Mouse (Mus musculus) lung, embryonic 14.5 days (tissue): ENCODE results near the gene Flt4. TPM values are rescaled to one million over a fixed set of nuclear protein-coding genes. Genes with fewer than 3 reads are reported as not detected.

Source experiments
- ATAC-seq: fragments of 200-750 bp; cut with Nextera tagmentation; 2 replicates; pipeline ENCODE4 v1.8.0; 2017; ENCODE audit warnings: mild to moderate bottlenecking, moderate TSS enrichment, moderate library complexity; ENCODE audit not compliant: insufficient read depth
- DNase-seq: peaks from one replicate; pipeline ENCODE4 v3.0.0-alpha.2; 2015
- H3K27ac ChIP-seq: fragments of 300-500 bp; sonication (generic); 2 replicates; pipeline ENCODE4 v1.5.1; 2014; ENCODE audit warnings: low read depth, mild to moderate bottlenecking, moderate library complexity
- H3K27me3 ChIP-seq: fragments of 300-500 bp; sonication (generic); 2 replicates; pipeline ENCODE4 v1.6.1; 2014; ENCODE audit warnings: low read length, control low read depth; ENCODE audit not compliant: insufficient read depth
- H3K36me3 ChIP-seq: fragments of 300-500 bp; sonication (generic); 2 replicates; pipeline ENCODE4 v1.6.1; 2014; ENCODE audit warnings: control low read depth; ENCODE audit not compliant: insufficient read depth
- H3K4me1 ChIP-seq: fragments of 300-500 bp; sonication (generic); 2 replicates; pipeline ENCODE4 v1.6.1; 2014; ENCODE audit warnings: antibody characterized with exemption, control low read depth; ENCODE audit not compliant: insufficient read depth
- H3K4me2 ChIP-seq: fragments of 300-500 bp; sonication (generic); 2 replicates; pipeline ENCODE4 v1.6.1; 2014; ENCODE audit warnings: mild to moderate bottlenecking
- H3K4me3 ChIP-seq: fragments of 300-500 bp; sonication (generic); 2 replicates; pipeline ENCODE4 v1.5.1; 2014; ENCODE audit warnings: low read depth, low read length
- H3K9ac ChIP-seq: fragments of 300-500 bp; sonication (generic); 2 replicates; pipeline ENCODE4 v1.6.1; 2014
- H3K9me3 ChIP-seq: fragments of 300-500 bp; sonication (generic); 2 replicates; pipeline ENCODE4 v1.6.1; 2016; ENCODE audit warnings: low read depth, low read length, control low read depth
- CTCF ChIP-seq: IDR thresholded peaks from 2 replicates; pipeline ENCODE4 v1.5.1; 2016; ENCODE audit warnings: antibody characterized with exemption, low read depth
- WGBS: fragments of 180-500 bp; shearing (Covaris S2); extraction: QIAGEN DNeasy Blood & Tissue Kit; methylation state at CpG from one replicate; pipeline ENCODE4 v1.1.7; 2014; 5-methylcytosine and 5-hydroxymethylcytosine counted together
- polyA plus RNA-seq: library from polyadenylated mRNA; unstranded; fragments of >200 nt; fragmentation: Nextera tagmentation; extraction: Ambion mirVana; gene quantifications from 2 replicates; pipeline ENCODE4 v1.2.1, GENCODE M21; 2014

The Flt4 gene
- polyA plus RNA-seq, 1 experiment from 2014 or later, result 14.6 TPM

DNA sequence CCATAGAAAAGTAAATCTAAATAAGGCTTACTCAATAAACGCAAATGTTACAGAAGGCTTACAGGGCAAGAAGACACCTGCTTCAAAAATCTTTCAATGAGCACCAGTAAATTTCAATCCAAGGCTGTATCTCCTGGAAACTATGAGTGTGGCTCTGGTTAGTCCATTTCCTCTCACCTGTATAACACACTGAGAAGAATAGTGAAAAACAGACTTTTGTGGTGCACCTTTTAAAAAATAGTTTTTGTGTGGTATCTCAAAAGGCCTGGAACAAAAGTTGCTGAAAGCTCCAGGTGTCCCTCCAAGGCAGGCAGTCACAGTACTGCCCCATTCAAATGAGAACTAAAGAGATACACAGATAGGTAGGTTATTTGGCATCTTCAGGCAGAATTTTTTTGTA lies 90.0 kb downstream of the Flt4 start:
- H3K9me3 ChIP-seq, result no peaks in the 10 kb centered on the region
- ATAC-seq (no peak), DNase-seq (no peak)
- H3K4me2 ChIP-seq, result no peak overlapping the region
- no peaks in the 10 kb centered on the region for H3K4me1 ChIP-seq
- H3K9ac ChIP-seq, result no peak overlapping the region
- WGBS, result 95% methylated on average over 1 of the region's 1 CpGs
- no peak for TF ChIP-seq CTCF
- no peaks in the 10 kb centered on the region for H3K27me3 ChIP-seq
- no peak overlapping the region for H3K4me3 ChIP-seq
- no peak overlapping the region for H3K27ac ChIP-seq
- H3K36me3 ChIP-seq, result peaks cover 70% of the 10 kb centered on the region

DNA sequence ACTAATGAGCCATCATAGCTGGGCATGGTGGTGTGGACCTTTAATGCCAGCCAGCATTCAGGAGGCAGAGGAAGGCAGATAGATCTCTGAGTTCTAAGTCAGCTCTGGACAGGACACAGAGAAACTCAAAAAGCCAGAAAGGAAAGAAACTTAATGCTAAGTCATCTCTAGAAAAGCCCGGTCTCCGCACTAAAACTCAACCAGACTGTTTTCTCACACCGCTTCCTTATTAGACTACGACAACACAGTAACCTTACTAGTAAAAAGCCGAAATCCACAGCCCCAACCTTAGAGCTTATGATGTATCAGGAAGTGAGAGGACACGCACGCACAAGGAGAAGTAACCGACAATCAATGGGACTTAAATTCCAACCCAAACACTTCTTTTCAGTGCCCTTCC lies 93.0 kb downstream of the Flt4 start:
- H3K9ac ChIP-seq, result no peak overlapping the region
- H3K9me3 ChIP-seq, result no peaks in the 10 kb centered on the region
- no peak for TF ChIP-seq CTCF
- H3K4me3 ChIP-seq, result no peak overlapping the region
- no peaks in the 10 kb centered on the region for H3K27me3 ChIP-seq
- peaks cover 71% of the 10 kb centered on the region for H3K36me3 ChIP-seq
- no peak for ATAC-seq
- H3K27ac ChIP-seq, result no peak overlapping the region
- H3K4me2 ChIP-seq, result no peak overlapping the region
- no peak for DNase-seq
- no peaks in the 10 kb centered on the region for H3K4me1 ChIP-seq
- WGBS, result 96% methylated on average over 8 of the region's 8 CpGs

Other genes with a start within 250 kb of the Flt4 start
- gene Olfr1389, start 186.2 kb upstream of the Flt4 start, polyA plus RNA-seq, result not detected in 2 replicates
- 0.16 and 0.17 TPM in 2 replicates for gene Olfr1388, start 172.6 kb upstream of the Flt4 start, polyA plus RNA-seq
- not detected in 2 replicates for gene Olfr1387, start 153.9 kb upstream of the Flt4 start, polyA plus RNA-seq
- gene Olfr1386, start 144.2 kb upstream of the Flt4 start, polyA plus RNA-seq, result not detected in 2 replicates
- gene Olfr1385, start 120.2 kb upstream of the Flt4 start, polyA plus RNA-seq, result not detected in 2 replicates
- gene Olfr1384, start 102.5 kb upstream of the Flt4 start, polyA plus RNA-seq, result not detected in 2 replicates
- gene Olfr1383, start 89.6 kb upstream of the Flt4 start, polyA plus RNA-seq, result not detected in 2 replicates
- gene Olfr1382, start 81.0 kb upstream of the Flt4 start, polyA plus RNA-seq, result not detected in 2 replicates
- gene Olfr1381, start 65.8 kb upstream of the Flt4 start, polyA plus RNA-seq, result not detected in 2 replicates
- gene Olfr1380, start 52.4 kb upstream of the Flt4 start, polyA plus RNA-seq, result not detected in 2 replicates
- gene Scgb3a1, start 54.3 kb downstream of the Flt4 start, polyA plus RNA-seq, result not detected in 2 replicates
- 73.1 and 76.0 TPM in 2 replicates for gene Cnot6, start 103.5 kb downstream of the Flt4 start, polyA plus RNA-seq
- gene Gfpt2, start 184.9 kb downstream of the Flt4 start, polyA plus RNA-seq, result 10.4 and 11.6 TPM in 2 replicates
- 38.4 and 40.0 TPM in 2 replicates for gene Mapk9, start 237.5 kb downstream of the Flt4 start, polyA plus RNA-seq